Mouse (Mus musculus) CD8-positive naive resting alpha-beta T cell, adult 57 days (primary cell): Measurements from ENCODE around the gene Avil. TPM values are rescaled to one million over a fixed set of nuclear protein-coding genes. Genes with fewer than 3 reads are reported as not detected.

Experiments
- total RNA-seq: library from RNA; stranded (reverse); gene quantifications from one replicate; pipeline ENCODE4 v1.2.4, GENCODE M21; 2023

The Avil gene
- total RNA-seq: 1.3 TPM

GRCm38 (mm10) chr10:127000529-127000928 lies at the start of gene Avil:
Gene Avil (plus strand): TSS chr10:127000709.

GRCm38 (mm10) chr10:126978277-126978994 lies 22.1 kb upstream of the Avil start, which contains the start of gene Ctdsp2:
Gene Ctdsp2 (plus strand): TSS chr10:126978717.

GRCm38 (mm10) chr10:127030336-127031296 lies 30.1 kb downstream of the Avil start, which contains the start of gene Tsfm:
Gene Tsfm (minus strand): TSS chr10:127030840.

GRCm38 (mm10) chr10:127041274-127041766 lies 40.8 kb downstream of the Avil start, which contains the start of the genes Mettl1 and Eef1akmt3:
Gene Mettl1 (plus strand): TSS chr10:127041414.
Gene Eef1akmt3 (minus strand): TSS chr10:127041513.

GRCm38 (mm10) chr10:127047954-127048353 lies 47.4 kb downstream of the Avil start, which contains the start of gene Cyp27b1:
Gene Cyp27b1 (plus strand): TSS chr10:127048250.

GRCm38 (mm10) chr10:127059968-127060916 lies 59.7 kb downstream of the Avil start, which contains the start of gene March9:
Gene March9 (minus strand): TSS chr10:127060184.

GRCm38 (mm10) chr10:127063239-127063872 lies 62.8 kb downstream of the Avil start, which contains the start of gene Cdk4:
Gene Cdk4 (plus strand): TSS chr10:127063534.

Other genes with a start within 250 kb of the Avil start
- 4.5 TPM for gene Atp23, start 99.4 kb upstream of the Avil start, total RNA-seq
- 63.3 TPM for gene Ctdsp2, start 22.0 kb upstream of the Avil start, total RNA-seq
- gene Tsfm, start 30.1 kb downstream of the Avil start, total RNA-seq: 17.7 TPM
- 31.4 TPM for gene Mettl1, start 40.7 kb downstream of the Avil start, total RNA-seq
- not detected for gene Eef1akmt3, start 40.8 kb downstream of the Avil start, total RNA-seq
- 1.4 TPM for gene Cyp27b1, start 47.5 kb downstream of the Avil start, total RNA-seq
- 4.0 TPM for gene March9, start 59.5 kb downstream of the Avil start, total RNA-seq
- gene Cdk4, start 62.8 kb downstream of the Avil start, total RNA-seq: 126 TPM
- 10.0 TPM for gene Tspan31, start 69.6 kb downstream of the Avil start, total RNA-seq
- 153 TPM for gene Agap2, start 74.6 kb downstream of the Avil start, total RNA-seq
- gene Os9, start 120.4 kb downstream of the Avil start, total RNA-seq: 86.9 TPM
- gene B4galnt1, start 164.5 kb downstream of the Avil start, total RNA-seq: 838 TPM
- not detected for gene Slc26a10, start 179.9 kb downstream of the Avil start, total RNA-seq
- gene Arhgef25, start 189.4 kb downstream of the Avil start, total RNA-seq: 0.49 TPM
- 60.7 TPM for gene Dtx3, start 195.0 kb downstream of the Avil start, total RNA-seq
- gene Pip4k2c, start 210.9 kb downstream of the Avil start, total RNA-seq: 35.9 TPM